Mouse (Mus musculus) brown adipose tissue, adult 24 weeks (tissue): ENCODE measurements around the gene Becn1. TPM values are rescaled to one million over a fixed set of nuclear protein-coding genes. Genes with fewer than 3 reads are reported as not detected.
"Not testable (repeated sequence)": the region's sequence is repeated elsewhere in the genome, so short reads cannot be mapped to it uniquely, and the experiment has no call there.

Experiments used
- H3K27ac ChIP-seq: fragments of 200-500 bp; replicated peaks from 2 replicates; pipeline ENCODE4 v1.5.1; 2012; ENCODE audit warnings: low read depth, mild to moderate bottlenecking, low read length
- H3K4me1 ChIP-seq: fragments of 200-500 bp; 2 replicates; pipeline ENCODE4 v1.6.1; 2012; ENCODE audit warnings: low read length, mixed read lengths; ENCODE audit not compliant: control insufficient read depth, insufficient read depth, insufficient read length
- H3K4me3 ChIP-seq: fragments of 200-500 bp; 2 replicates; pipeline ENCODE4 v1.5.1; 2012; ENCODE audit warnings: low read depth, mild to moderate bottlenecking, low read length, moderate library complexity; ENCODE audit not compliant: insufficient read depth
- polyA plus RNA-seq: library from polyadenylated mRNA; stranded (reverse); fragments of >200 nt; gene quantifications from 2 replicates; pipeline ENCODE4 v1.2.4, GENCODE M21; 2012; ENCODE audit not compliant: missing spikeins, insufficient read depth, insufficient read length

Becn1 gene
- 38.3 and 48.7 TPM in 2 replicates for polyA plus RNA-seq

DNA sequence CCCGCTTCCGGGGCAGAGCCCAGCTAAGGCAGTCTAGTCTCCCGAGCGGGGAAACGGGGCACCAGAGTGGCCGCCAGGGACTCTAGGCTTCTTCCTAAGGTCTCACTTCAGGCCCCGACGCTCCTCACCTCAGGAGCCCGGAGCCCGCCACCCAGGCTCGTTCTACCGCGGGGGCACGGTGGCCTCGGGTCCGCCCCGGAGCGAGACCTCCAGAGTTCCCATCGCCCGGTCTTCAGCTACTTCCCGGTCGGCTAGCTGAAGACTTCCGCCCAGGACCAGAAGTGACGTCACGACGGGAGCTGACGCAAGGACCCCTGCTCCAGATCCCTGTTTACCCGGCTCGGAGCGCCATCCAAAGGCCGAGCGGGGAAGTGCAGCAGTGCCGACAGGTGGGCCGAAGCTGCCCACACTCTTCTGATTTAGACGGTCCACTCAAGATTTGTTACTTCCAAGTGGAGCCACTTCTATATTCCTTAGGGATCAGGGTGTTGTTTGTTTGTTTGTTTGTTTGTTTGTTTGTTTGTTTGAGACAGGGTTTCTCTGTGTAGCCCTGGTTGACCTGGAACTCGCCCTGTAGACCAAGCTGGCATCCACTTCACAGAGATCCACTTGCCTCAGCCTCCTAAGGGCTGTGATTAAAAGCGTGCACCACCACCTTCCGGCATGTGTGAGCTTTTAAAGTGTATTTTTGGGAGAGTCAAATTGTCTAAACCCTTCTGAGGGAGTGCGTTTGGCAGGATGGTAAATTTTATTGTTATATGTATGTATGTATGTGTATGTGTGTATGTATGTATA is at the start of gene Becn1:
TSS of gene Becn1 (minus strand) at position 283 of the 795 bp plus-strand sequence.
- peaks cover 6% of the 10 kb centered on the region for H3K4me1 ChIP-seq
- peak within 1 kb of the TSS; percentile 50; the same call in 1 of the 2 replicates for H3K27ac ChIP-seq
- H3K4me3 ChIP-seq, result peak within 1 kb of the TSS; percentile 97

DNA sequence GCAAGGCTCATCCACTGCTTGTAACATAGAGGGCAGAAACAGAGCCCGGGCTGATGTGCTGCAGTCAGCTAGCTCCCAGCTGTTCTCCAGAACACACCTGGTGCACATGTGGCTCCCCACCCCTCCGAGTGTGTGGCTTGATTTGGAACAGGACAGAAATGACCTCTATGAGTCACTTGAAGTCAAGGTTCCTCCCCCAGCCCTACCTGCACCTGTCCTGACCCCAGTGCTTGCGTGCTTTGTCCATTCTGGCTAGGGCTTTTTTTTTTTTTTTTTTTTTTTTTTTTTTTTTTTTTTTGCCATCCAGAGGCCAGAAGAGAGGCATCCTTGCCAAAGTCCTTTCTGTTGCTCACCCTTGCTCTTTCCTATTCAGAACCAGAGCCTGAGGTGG is 49.6 kb upstream of the Becn1 start:
- Histone ChIP-seq H3K27ac (no peak overlapping the region), H3K4me3 (no peak overlapping the region), H3K4me1 (no peaks in the 10 kb centered on the region; the same call in 1 of the 2 replicates)

DNA sequence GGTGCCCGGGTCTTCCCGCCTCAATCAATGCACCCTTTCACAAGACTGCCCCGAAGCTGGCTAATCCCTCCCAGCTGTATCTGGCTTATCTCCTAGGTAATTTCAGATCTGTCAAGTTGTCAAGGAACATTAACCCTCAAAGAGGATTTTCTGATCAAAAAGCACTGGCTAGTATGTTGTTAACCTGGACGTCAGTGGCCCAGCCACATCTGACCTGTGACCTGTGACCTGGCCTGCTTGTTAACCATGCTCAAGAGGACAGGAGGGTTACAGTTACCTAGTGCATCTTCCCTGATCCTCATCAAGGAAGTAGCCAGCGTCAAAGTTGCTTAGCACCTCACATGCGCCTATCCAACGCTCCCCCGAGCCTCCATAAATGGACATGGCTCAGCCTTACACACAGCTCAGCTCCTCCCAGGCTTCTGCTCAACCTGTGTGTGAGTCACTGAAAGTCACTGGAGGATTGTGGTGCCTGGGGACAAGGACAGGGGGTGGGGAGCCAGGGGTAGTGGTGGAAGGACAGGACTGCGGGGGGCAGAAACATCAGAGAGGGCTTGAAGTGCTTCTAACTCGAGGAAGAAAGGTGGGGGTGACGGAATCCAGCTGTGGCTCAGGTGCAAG is 49.1 kb upstream of the Becn1 start:
- Histone ChIP-seq H3K4me1 (no peaks in the 10 kb centered on the region; the same call in 1 of the 2 replicates), H3K4me3 (no peak overlapping the region), H3K27ac (no peak overlapping the region)

DNA sequence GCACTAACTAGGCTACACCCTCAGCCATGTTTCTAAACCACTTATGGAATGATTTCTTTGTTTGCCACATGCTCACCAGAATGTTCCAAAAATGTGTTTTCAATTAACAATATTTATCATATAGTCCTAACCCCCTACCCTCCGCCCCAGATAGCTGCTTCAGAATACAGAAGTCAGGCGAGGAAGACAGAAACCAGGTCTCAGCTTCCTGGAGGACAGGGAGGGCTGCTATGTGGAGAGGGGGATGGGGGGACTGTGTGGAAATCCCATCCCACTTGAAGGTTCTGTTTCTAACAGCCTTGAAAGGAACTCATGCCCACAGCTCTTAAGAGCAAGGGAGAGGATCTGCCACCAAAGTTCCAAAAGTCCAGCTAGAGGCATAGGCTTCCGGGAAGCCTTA is 47.1 kb upstream of the Becn1 start:
- Histone ChIP-seq H3K4me3 (no peak overlapping the region), H3K4me1 (no peaks in the 10 kb centered on the region; the same call in 1 of the 2 replicates)

DNA sequence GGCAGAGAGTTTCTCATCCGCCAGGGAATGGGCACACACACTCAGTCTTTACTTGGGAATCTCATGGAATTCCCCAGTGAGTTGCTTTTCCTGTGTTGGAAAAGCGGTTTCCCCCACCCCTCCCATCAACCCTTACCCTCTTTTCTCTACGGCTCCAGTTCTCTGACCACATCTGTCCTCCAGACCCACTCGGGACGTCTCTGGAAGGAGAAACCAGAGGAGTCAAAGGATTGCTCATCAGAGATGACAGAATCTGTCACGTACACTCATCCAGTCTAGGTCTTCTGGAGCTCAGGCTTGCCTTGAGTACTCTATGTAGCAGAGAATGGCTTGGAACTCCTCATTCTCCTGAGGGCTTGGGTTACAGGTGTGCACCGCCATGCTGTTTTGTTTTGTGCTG is 46.7 kb upstream of the Becn1 start:
- Histone ChIP-seq H3K4me1 (no peaks in the 10 kb centered on the region; the same call in 1 of the 2 replicates), H3K4me3 (no peak overlapping the region), H3K27ac (0 out of 2 replicates have a peak overlapping the region, but pooled peaks have one; percentile 27)

More for the DNA sequence above, 47.1 kb upstream of the Becn1 start:
- H3K27ac ChIP-seq, result 0 out of 2 replicates have a peak overlapping the region, but pooled peaks have one; percentile 27

DNA sequence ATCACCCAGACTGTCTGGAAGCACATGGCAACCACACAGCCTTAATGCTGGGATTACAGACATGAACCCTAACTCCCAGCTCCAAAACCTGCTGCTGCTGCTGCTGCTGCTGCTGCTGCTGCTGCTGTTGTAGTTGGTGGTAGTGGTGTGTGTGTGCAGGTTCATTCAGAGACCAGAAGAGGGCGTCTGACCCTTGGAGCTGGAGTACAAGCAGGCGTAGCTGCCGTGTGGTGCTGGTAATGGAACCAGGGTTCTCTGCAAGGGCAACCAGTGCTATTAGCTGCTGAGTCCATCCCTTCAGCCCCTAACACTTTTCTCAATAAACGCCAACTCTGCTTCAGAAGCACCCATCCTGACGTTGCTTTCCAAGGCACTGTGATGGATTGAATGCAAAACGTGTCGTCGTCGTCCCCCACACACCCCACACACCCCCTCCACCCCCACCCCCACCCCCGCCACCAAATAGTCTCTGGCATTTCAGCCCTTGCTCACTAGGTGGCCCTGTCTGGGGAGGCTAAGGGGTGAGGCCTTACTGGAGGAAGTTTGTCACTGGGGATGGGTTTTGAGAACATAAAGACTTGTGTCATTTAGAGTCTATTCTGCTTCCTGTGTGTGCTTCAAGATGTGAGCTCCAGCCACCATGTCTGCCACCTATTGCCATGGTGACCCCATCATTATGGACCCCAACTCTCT is 45.1 kb upstream of the Becn1 start:
- Histone ChIP-seq H3K4me1 (no peaks in the 10 kb centered on the region; the same call in 1 of the 2 replicates), H3K4me3 (no peak overlapping the region), H3K27ac (no peak overlapping the region)

DNA sequence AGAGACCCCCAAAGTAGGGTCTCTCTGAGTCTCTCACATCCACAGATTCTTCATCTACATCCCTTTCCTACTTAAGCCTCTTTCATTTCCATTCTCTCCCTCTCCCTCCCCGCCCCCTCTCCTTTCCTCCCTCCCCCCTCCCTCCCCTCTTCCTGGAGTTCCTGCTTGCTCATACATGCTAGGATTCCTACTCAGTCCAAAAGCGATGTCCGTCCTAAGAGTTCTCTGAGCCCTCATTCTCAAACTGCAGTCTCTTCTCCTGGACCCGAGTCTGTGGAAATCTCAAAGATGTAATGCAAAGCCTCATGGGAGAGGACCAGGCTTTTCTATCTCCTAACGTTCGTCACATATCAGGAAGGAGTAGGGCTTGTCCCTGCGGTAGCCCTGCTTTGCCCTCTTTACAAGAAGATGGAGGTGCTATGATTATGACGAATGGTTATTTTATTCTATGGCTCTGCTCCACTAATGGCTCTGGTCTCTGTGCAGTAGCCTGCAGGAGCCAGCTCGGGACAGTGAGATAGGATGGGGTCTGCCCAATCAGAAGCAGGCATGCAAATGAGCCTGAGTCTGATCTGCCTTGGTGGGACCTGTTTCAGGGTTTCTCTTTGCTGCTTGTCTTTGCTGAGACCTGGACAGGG is 36.2 kb upstream of the Becn1 start:
- H3K4me3 ChIP-seq, result no peak overlapping the region
- no peak overlapping the region for H3K27ac ChIP-seq
- 0 out of 2 replicates have a peak, but pooled peaks cover 2% of the 10 kb centered on the region for H3K4me1 ChIP-seq

DNA sequence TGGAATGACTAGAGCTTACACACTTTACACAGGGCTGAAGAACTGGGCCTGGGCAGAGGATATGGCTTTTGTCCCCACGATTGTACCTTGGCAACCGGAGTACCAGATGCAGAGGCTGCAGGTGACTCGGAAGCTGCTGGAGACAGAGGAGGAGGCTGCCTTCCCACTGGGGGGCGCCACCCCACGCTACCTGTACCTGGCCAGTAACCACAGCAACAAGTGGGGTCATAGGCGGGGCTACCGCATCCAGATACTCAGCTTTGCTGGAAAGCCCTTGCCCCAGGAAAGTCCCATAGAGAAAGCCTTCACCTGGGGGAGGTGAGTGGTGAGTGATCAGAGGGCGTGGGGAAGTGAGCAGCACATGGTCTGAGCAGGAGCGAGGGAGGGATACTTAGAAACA is 33.6 kb upstream of the Becn1 start:
- H3K27ac ChIP-seq, result no peak overlapping the region

DNA sequence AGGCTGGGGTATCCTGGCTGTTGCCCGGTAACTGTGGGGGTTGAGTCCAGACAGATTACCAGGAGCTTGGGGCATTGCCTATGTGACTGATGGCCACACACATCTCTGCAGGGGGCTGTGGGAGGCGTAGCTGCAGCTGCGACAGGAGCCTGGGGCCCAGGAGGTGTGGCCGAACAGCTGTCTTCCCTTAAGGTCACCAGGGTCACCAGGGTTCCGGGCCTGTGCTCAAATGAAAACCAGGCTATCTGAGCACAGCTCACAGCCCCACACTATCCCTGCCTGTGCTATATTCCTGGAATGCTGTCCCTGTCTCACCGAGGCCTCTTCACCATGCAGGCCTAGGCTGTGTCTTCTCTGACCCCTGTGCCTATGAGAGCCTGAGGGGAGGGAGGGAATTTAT is 32.4 kb upstream of the Becn1 start:
- Histone ChIP-seq H3K4me3 (peak overlapping the region; percentile 57), H3K4me1 (0 out of 2 replicates have a peak, but pooled peaks cover 2% of the 10 kb centered on the region), H3K27ac (peak overlapping the region; percentile 78)

More for the DNA sequence above, 33.6 kb upstream of the Becn1 start:
- 0 out of 2 replicates have a peak, but pooled peaks cover 2% of the 10 kb centered on the region for H3K4me1 ChIP-seq
- 0 out of 2 replicates have a peak overlapping the region, but pooled peaks have one; percentile 9 for H3K4me3 ChIP-seq

DNA sequence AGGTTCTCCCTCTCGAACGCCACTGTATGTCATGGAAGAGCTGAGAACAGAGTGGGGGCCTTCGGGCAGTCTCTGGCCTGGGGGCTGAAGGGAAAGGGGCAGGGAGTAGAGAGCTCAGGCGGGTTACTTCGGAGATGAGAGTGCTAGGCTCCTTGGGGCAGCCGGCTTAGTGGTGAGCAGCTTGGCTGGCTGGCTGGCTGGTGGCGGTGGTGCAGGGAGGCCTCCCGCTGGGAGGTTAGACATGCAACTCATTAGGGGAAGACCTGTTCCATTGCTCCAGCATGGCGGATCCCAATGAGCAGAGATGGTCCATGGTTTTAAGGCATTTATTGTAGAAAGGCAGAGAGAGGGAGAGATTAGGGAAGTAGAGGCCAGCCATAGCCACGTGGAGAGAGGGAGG is 31.9 kb upstream of the Becn1 start:
- peak overlapping the region; percentile 78 for H3K27ac ChIP-seq
- peaks cover 4% of the 10 kb centered on the region for H3K4me1 ChIP-seq
- peak overlapping the region; percentile 57 for H3K4me3 ChIP-seq

DNA sequence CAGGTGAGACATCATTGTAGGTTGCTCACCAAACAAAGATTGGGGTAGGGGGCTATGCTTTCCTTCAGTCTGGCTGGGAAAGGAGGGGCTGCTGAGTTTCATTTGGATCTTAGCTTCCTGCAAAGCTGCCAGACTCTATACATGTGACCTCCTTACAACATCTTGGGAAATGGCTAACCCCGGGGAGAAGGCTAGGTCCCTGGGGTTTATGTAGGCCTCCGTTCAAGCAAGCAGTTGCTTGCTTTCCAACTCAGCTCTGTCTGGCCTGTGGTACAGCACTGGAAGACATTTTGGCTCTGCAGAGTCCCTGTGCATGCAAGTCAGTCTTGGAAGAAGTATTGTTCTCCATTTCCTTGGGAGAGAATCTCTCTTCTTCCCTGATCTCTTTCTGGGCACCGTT is 30.5 kb upstream of the Becn1 start:
- peak overlapping the region; percentile 83 for H3K4me3 ChIP-seq
- peak overlapping the region; percentile 96 for H3K27ac ChIP-seq
- peaks cover 5% of the 10 kb centered on the region for H3K4me1 ChIP-seq

DNA sequence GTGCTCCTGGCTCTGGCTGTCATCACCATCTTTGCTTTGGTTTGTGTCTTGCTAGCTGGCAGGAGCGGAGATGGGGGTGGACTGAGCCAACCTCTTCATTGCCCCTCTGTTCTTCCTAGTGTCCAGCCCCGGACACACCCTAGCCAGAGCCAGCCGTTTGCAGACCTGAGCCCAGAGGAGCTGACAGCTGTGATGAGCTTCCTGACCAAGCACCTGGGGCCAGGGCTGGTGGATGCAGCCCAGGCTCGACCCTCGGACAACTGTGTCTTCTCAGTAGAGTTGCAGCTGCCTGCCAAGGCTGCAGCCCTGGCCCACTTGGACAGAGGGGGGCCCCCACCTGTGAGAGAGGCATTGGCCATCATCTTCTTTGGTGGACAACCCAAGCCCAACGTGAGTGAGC is 28.9 kb upstream of the Becn1 start:
- peak overlapping the region; percentile 96 for H3K27ac ChIP-seq
- H3K4me1 ChIP-seq, result not testable (repeated sequence)
- H3K4me3 ChIP-seq, result peak overlapping the region; percentile 83

DNA sequence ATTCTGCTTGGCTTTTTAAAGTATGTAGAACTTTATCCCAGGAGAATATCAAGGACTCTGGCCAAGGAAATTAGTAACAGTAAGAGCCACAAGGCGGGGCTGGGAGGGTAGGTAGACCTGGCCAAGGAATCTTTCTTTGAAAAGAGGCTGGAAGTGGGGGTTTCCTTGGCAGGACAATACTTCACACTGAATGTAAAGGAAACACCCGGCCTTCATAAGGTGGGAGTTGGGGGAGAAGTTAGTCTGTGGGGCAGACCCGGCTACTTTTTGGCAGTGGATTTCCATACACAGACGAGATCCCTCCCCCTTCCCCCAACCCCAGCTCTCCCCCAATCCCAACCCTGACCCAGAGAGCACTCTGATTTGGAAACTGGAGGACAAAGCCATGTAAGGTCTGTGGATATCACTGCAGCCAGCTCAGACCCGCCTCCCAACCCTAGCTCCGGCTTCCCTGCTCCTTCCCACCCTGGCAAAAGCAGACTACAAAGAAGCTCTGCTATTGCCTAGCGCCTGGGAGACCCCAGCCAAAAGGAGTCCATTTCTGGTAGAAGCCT is 28.4 kb upstream of the Becn1 start, which contains the start of gene Aoc3:
TSS of gene Aoc3 (plus strand) at position 235 of the 554 bp plus-strand sequence.
- Histone ChIP-seq H3K4me3 (peak within 1 kb of the TSS; percentile 83), H3K27ac (peak within 1 kb of the TSS; percentile 96), H3K4me1 (peaks cover 3% of the 10 kb centered on the region)

DNA sequence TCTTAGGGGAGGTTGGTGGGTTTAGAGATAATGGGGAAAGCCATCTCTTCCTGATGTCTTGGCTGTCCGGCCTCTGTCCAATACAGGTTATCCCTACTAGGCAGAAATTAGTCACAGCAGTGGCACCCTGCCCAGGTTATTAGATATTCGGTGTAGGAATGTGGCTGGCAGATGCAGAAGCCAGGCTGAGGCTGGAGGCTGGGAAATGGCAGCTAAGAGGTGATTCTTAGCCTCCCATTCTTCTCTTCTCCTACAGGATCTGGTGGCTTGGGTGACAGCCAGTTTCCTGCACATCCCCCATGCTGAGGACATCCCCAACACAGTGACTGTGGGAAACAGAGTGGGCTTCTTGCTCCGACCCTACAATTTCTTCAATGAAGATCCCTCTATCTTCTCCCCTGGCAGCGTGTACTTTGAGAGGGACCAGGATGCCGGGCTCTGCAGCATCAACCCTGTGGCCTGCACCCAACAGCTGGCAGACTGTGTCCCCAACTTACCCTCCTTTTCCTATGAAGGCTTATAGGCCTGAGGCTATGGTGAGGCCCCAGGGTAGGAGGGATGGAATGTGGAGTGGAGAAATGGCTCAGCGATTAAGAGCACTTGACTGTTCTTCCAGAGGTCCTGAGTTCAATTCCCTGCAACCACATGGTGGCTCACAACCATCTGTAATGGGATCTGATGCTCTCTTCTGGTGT is 27.0 kb upstream of the Becn1 start:
- Histone ChIP-seq H3K27ac (no peak overlapping the region; the same call in 1 of the 2 replicates), H3K4me3 (no peak overlapping the region), H3K4me1 (peaks cover 3% of the 10 kb centered on the region)
